Mouse (Mus musculus): Measurements from ENCODE around the gene Clgn. TPM values are rescaled to one million over a fixed set of nuclear protein-coding genes. Genes with fewer than 3 reads are reported as not detected.

Clgn gene
- total and polyA plus RNA-seq, 3 experiments = 0.59 to 1.5 (median 1.2) TPM

GRCm38 (mm10) chr8:83363156-83363769, 26.4 kb upstream of the Clgn start:
- in situ Hi-C loops (cut with MboI; ENCODE audit: low pct_ligation_motif_present, low pct_unique_long_range_greater_than_20kb, low sequenced_read_pairs) (no loop called here), dilution Hi-C loops (cut with MboI; ENCODE audit: extremely low pct_ligation_motif_present, extremely low pct_unique_long_range_greater_than_20kb, low sequenced_read_pairs) (no loop called here)
- TF ChIP-seq ETS1 (conservative IDR thresholded peaks at IDR 0.05; ENCODE audit: low read depth, low read length) = no peak
- no peak for TF ChIP-seq MXI1 (IDR thresholded peaks at IDR 0.05; ENCODE audit: low read depth, low read length)
- no peak for TF ChIP-seq GABPA (IDR thresholded peaks at IDR 0.05; ENCODE audit: insufficient replicate concordance, low read depth, low read length)
- no peak for TF ChIP-seq MYC (IDR thresholded peaks at IDR 0.05; ENCODE audit: low read depth, low read length)
- TF ChIP-seq UBTF (IDR thresholded peaks at IDR 0.05; ENCODE audit: low read depth, low read length) = no peak
- no peak for TF ChIP-seq KAT2A (IDR thresholded peaks at IDR 0.05; ENCODE audit: insufficient replicate concordance, low read length)
- TF ChIP-seq IRF4 (IDR thresholded peaks at IDR 0.05; ENCODE audit: low read depth, low read length) = no peak
- no peak for TF ChIP-seq POLR2A (IDR thresholded peaks at IDR 0.05; ENCODE audit: low read depth, low read length)
- no peak for TF ChIP-seq MAX (IDR thresholded peaks at IDR 0.05; ENCODE audit: low read length)
- TF ChIP-seq MAZ (IDR thresholded peaks at IDR 0.05; ENCODE audit: low read depth, low read length) = no peak
- TF ChIP-seq TCF12 (IDR thresholded peaks at IDR 0.05; ENCODE audit: low read depth, low read length) = no peak
- no peak for TF ChIP-seq BHLHE40 (IDR thresholded peaks at IDR 0.05; ENCODE audit: low read depth, low read length)
- no peak for TF ChIP-seq ELF1 (IDR thresholded peaks at IDR 0.05; ENCODE audit: low read depth, low read length)
- no peak for TF ChIP-seq SMC3 (IDR thresholded peaks at IDR 0.05; ENCODE audit: low read depth, low read length)
- TF ChIP-seq E2F4 (IDR thresholded peaks at IDR 0.05; ENCODE audit: insufficient replicate concordance, low read depth, low read length) = no peak

GRCm38 (mm10) chr8:83377231-83377630, 12.4 kb upstream of the Clgn start:
- dilution Hi-C loops (cut with MboI; ENCODE audit: extremely low pct_ligation_motif_present, extremely low pct_unique_long_range_greater_than_20kb, low sequenced_read_pairs) (no loop called here), in situ Hi-C loops (cut with MboI; ENCODE audit: low pct_ligation_motif_present, low pct_unique_long_range_greater_than_20kb, low sequenced_read_pairs) (no loop called here)
- TF ChIP-seq PAX5 (IDR thresholded peaks at IDR 0.05; ENCODE audit: low read length) (no peak), HCFC1 (IDR thresholded peaks at IDR 0.05; ENCODE audit: low read depth, low read length) (no peak), UBTF (IDR thresholded peaks at IDR 0.05; ENCODE audit: low read depth, low read length) (no peak), ZKSCAN1 (IDR thresholded peaks at IDR 0.05; ENCODE audit: borderline replicate concordance, low read depth, low read length) (no peak), EP300 (IDR thresholded peaks at IDR 0.05; ENCODE audit: low read length) (no peak)
- H3K36me3 ChIP-seq (replicated peaks in 1 of 2; ENCODE audit: control insufficient read depth in 1 of 2, insufficient read depth in 1 of 2, low read length in 1 of 2) = no peaks in the 10 kb centered on the region
- H3K4me2 ChIP-seq (ENCODE audit: insufficient read depth, low read depth, poor library complexity, severe bottlenecking) = no peak overlapping the region
- H3K27ac ChIP-seq (ENCODE audit: insufficient read depth, low read depth) = no peak overlapping the region
- no peak overlapping the region for H3K9ac ChIP-seq (ENCODE audit: insufficient read depth, low read depth)
- peaks cover 0 to 11% of the 10 kb centered on the region in 2 experiments; a peak in 2 of 4 replicates for H3K4me1 ChIP-seq (ENCODE audit: control insufficient read depth in 1 of 2, insufficient read depth in 2 of 2)
- no peak overlapping the region for H3K4me3 ChIP-seq (replicated peaks in 1 of 3; ENCODE audit: low read depth in 2 of 3, low read length in 2 of 3, poor library complexity in 1 of 3)
- H3K9me3 ChIP-seq (replicated peaks; ENCODE audit: low read length) = no peaks in the 10 kb centered on the region
- no peaks in the 10 kb centered on the region for H3K27me3 ChIP-seq (replicated peaks)
- H3K79me2 ChIP-seq (replicated peaks; ENCODE audit: control insufficient read depth, extremely low read depth, insufficient read depth, poor library complexity, severe bottlenecking) = no peaks in the 10 kb centered on the region
- DNase-seq (ENCODE audit: extremely low read depth) = no peak

More at GRCm38 (mm10) chr8:83363156-83363769, 26.4 kb upstream of the Clgn start:
- Histone ChIP-seq H3K4me2 (ENCODE audit: insufficient read depth, low read depth, poor library complexity, severe bottlenecking) (no peak overlapping the region), H3K9me3 (replicated peaks; ENCODE audit: low read length) (no peaks in the 10 kb centered on the region), H3K27me3 (replicated peaks) (no peaks in the 10 kb centered on the region), H3K9ac (ENCODE audit: insufficient read depth, low read depth) (no peak overlapping the region), H3K4me1 (ENCODE audit: control insufficient read depth in 1 of 2, insufficient read depth in 2 of 2) (no peaks in the 10 kb centered on the region), H3K36me3 (replicated peaks in 1 of 2; ENCODE audit: control insufficient read depth in 1 of 2, insufficient read depth in 1 of 2, low read length in 1 of 2) (no peaks in the 10 kb centered on the region), H3K4me3 (replicated peaks in 1 of 3; ENCODE audit: low read depth in 2 of 3, low read length in 2 of 3, poor library complexity in 1 of 3) (no peak overlapping the region), H3K79me2 (replicated peaks; ENCODE audit: control insufficient read depth, extremely low read depth, insufficient read depth, poor library complexity, severe bottlenecking) (no peaks in the 10 kb centered on the region), H3K27ac (ENCODE audit: insufficient read depth, low read depth) (no peak overlapping the region)
- DNase-seq (ENCODE audit: extremely low read depth) = no peak

All from CH12.LX (cell line).